Mouse (Mus musculus) MEL (cell line): ENCODE measurements at regions not wholly inside any gene's neighbourhood (a gene's known extent, or its start where the extent isn't known, plus 50 kb on each side); places are given as distances from the start of the nearest gene placed in this dataset.

ENCODE experiments used
- DNase-seq: peaks from one replicate; pipeline ENCODE4 v3.0.0; 2011; ENCODE audit warnings: low read depth, low spot score
- H3K27ac ChIP-seq: 2 replicates; pipeline ENCODE4 v1.5.1; 2012; ENCODE audit warnings: low read depth, mild to moderate bottlenecking, control low read depth, low read length, moderate library complexity; ENCODE audit not compliant: control insufficient read depth
- H3K27me3 ChIP-seq, 2 experiments: fragments of 150-350 bp in 1 of 2; sonication (generic) in 1 of 2; 2 replicates each; pipeline ENCODE4 v1.6.1; 2012; ENCODE audit warnings: low read length in 2 of 2, mild to moderate bottlenecking in 2 of 2, improper control_type of control experiment in 1 of 2, moderate library complexity in 1 of 2; ENCODE audit not compliant: insufficient read depth in 2 of 2, control insufficient read depth in 1 of 2
- H3K36me3 ChIP-seq, 2 experiments: 2 replicates each; pipeline ENCODE4 v1.6.1; 2012 to 2014; ENCODE audit warnings: low read length in 2 of 2, improper control_type of control experiment in 1 of 2, inconsistent platforms in 1 of 2, mild to moderate bottlenecking in 1 of 2; ENCODE audit not compliant: insufficient read depth in 2 of 2, control insufficient read depth in 1 of 2
- H3K4me1 ChIP-seq, 2 experiments: fragments of 150-350 bp in 1 of 2; sonication (generic) in 1 of 2; 2 replicates each; pipeline ENCODE4 v1.6.1; 2012; ENCODE audit warnings: low read length in 2 of 2, improper control_type of control experiment in 1 of 2, mild to moderate bottlenecking in 1 of 2; ENCODE audit not compliant: insufficient read depth in 2 of 2, control insufficient read depth in 1 of 2
- H3K4me3 ChIP-seq, 2 experiments: fragments of 150-350 bp in 1 of 2; sonication (generic) in 1 of 2; 2 replicates each; pipeline ENCODE4 v1.5.1; 2012; ENCODE audit warnings: low read depth in 2 of 2, low read length in 2 of 2, mild to moderate bottlenecking in 2 of 2, moderate library complexity in 2 of 2, control low read depth in 1 of 2, improper control_type of control experiment in 1 of 2; ENCODE audit not compliant: control insufficient read depth in 1 of 2, insufficient read depth in 1 of 2
- H3K79me2 ChIP-seq: 2 replicates; pipeline ENCODE4 v1.6.1; 2012; ENCODE audit warnings: mild to moderate bottlenecking, low read length, moderate library complexity; ENCODE audit not compliant: control insufficient read depth, poor library complexity, insufficient read depth
- H3K9ac ChIP-seq: 2 replicates; pipeline ENCODE4 v1.6.1; 2012; ENCODE audit warnings: low read depth, mild to moderate bottlenecking, control low read depth, low read length, moderate library complexity; ENCODE audit not compliant: control insufficient read depth, poor library complexity, severe bottlenecking
- H3K9me3 ChIP-seq: fragments of 150-350 bp; sonication (generic); replicated peaks from 2 replicates; pipeline ENCODE4 v1.6.1; 2012; ENCODE audit warnings: mild to moderate bottlenecking, low read length, improper control_type of control experiment, moderate library complexity; ENCODE audit not compliant: insufficient read depth
- CHD1 ChIP-seq: IDR thresholded peaks from 2 replicates; pipeline ENCODE4 v1.6.1; 2012; ENCODE audit warnings: low read depth, mild to moderate bottlenecking, inconsistent platforms, low read length, improper control_type of control experiment
- GABPA ChIP-seq: IDR thresholded peaks from 2 replicates; pipeline ENCODE4 v1.6.1; 2012; ENCODE audit warnings: low read depth, mild to moderate bottlenecking, inconsistent platforms, low read length, improper control_type of control experiment, moderate library complexity
- GATA1 ChIP-seq: IDR thresholded peaks from 2 replicates; pipeline ENCODE4 v1.6.1; 2011; ENCODE audit warnings: low read depth, low read length, improper control_type of control experiment
- MAFK ChIP-seq: IDR thresholded peaks from 2 replicates; pipeline ENCODE4 v1.6.1; 2011; ENCODE audit warnings: low read depth, mild to moderate bottlenecking, low read length, improper control_type of control experiment, borderline replicate concordance
- MYB ChIP-seq: IDR thresholded peaks from 2 replicates; pipeline ENCODE4 v1.6.1; 2011; ENCODE audit warnings: mild to moderate bottlenecking, low read depth, low read length, improper control_type of control experiment
- NELFE ChIP-seq: IDR thresholded peaks from 2 replicates; pipeline ENCODE4 v1.6.1; 2011; ENCODE audit warnings: low read depth, low read length, improper control_type of control experiment
- NRF1 ChIP-seq: IDR thresholded peaks from 2 replicates; pipeline ENCODE4 v1.6.1; 2014; ENCODE audit warnings: low read depth, mild to moderate bottlenecking, inconsistent platforms, low read length, improper control_type of control experiment, moderate library complexity; ENCODE audit not compliant: poor library complexity, insufficient read depth, severe bottlenecking
- POLR2A ChIP-seq, 2 experiments: IDR thresholded peaks; 2 replicates each; pipeline ENCODE4 v1.6.1; 2011 to 2012; ENCODE audit warnings: low read length in 2 of 2, mild to moderate bottlenecking in 2 of 2, control low read depth in 1 of 2, improper control_type of control experiment in 1 of 2, low read depth in 1 of 2, moderate library complexity in 1 of 2; ENCODE audit not compliant: control insufficient read depth in 1 of 2, insufficient read depth in 1 of 2, poor library complexity in 1 of 2
- RCOR1 ChIP-seq: IDR thresholded peaks from 2 replicates; pipeline ENCODE4 v1.6.1; 2012; ENCODE audit warnings: low read depth, mild to moderate bottlenecking, inconsistent platforms, low read length, improper control_type of control experiment
- SMC3 ChIP-seq: IDR thresholded peaks from 2 replicates; pipeline ENCODE4 v1.6.1; 2011; ENCODE audit warnings: low read depth, low read length, improper control_type of control experiment
- TAL1 ChIP-seq: IDR thresholded peaks from 2 replicates; pipeline ENCODE4 v1.6.1; 2012; ENCODE audit warnings: mild to moderate bottlenecking, inconsistent platforms, low read length, moderate library complexity, mixed read lengths
- USF1 ChIP-seq: IDR thresholded peaks from 2 replicates; pipeline ENCODE4 v1.6.1; 2014; ENCODE audit warnings: low read depth, mild to moderate bottlenecking, inconsistent platforms, low read length, improper control_type of control experiment, moderate library complexity
- ZC3H11A ChIP-seq: IDR thresholded peaks from 2 replicates; pipeline ENCODE4 v1.6.1; 2012; ENCODE audit warnings: low read depth, mild to moderate bottlenecking, inconsistent platforms, low read length, improper control_type of control experiment
- ZKSCAN1 ChIP-seq: IDR thresholded peaks from 2 replicates; pipeline ENCODE4 v1.6.1; 2012; ENCODE audit warnings: low read depth, mild to moderate bottlenecking, inconsistent platforms, low read length, improper control_type of control experiment, moderate library complexity
- ZMIZ1 ChIP-seq: IDR thresholded peaks from 2 replicates; pipeline ENCODE4 v1.6.1; 2012; ENCODE audit warnings: low read depth, mild to moderate bottlenecking, inconsistent platforms, low read length, improper control_type of control experiment, moderate library complexity

DNA sequence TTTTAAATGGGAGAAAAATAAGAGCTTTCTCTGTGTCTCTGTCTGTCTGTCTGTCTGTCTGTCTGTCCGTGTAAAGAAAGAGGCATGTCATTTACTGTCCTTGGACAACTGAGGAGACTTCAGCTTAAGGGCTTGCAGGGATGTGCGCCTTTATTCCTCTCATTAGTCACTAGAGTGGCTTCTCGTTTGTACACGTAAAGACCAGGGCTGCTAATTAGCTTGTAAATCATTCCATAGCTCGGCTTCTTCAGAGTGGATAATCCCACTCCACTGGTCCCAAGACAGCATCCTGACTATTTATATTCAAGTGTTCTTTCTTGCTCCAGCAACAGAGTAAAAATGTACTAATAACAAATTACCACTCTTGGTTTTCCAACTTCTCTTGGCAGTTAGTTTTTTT, 104.1 kb upstream of the Rgs17 start:
- no peaks in the 10 kb centered on the region for H3K9me3 ChIP-seq
- DNase-seq, result no peak
- H3K27ac ChIP-seq, result no peak overlapping the region
- no peaks in the 10 kb centered on the region for H3K4me1 ChIP-seq
- no peak overlapping the region for H3K4me3 ChIP-seq
- H3K79me2 ChIP-seq, result no peaks in the 10 kb centered on the region
- H3K36me3 ChIP-seq, result no peaks in the 10 kb centered on the region
- no peaks in the 10 kb centered on the region for H3K27me3 ChIP-seq
- no peak overlapping the region for H3K9ac ChIP-seq
- TF ChIP-seq ZMIZ1, result no peak
- no peak for TF ChIP-seq USF1
- no peak for TF ChIP-seq NELFE
- TF ChIP-seq NRF1, result no peak
- no peak for TF ChIP-seq SMC3

DNA sequence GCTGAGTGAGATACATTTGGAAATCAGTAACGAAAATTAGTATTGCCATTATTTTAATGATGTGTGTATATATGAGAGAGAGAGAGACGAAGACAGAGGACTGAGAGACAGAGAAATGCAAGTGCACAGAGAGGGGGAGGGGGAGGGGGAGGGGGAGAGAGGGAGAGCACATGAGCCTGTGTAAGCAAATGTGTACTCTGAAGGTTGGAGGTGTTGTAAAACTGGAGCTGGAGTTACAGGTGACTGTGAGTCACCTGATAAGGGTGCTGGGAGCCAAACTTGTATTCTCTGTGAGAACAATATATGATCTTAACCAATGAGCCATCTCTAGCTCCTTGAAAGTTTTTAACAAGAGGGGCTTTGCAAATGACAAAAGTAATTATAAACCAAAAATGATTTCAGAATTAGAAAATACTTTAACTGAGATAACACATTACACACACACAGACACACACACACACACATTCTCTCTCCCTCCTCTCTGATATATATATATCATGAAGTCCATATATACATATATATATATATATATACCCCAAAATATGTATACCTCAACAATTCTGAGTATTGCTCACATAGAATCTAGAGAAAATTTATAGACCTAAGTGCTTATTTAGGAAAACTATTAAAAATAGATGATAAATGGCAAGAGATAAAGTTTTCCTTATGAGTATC, 100.5 kb upstream of the Rgs17 start:
- Histone ChIP-seq H3K79me2 (no peaks in the 10 kb centered on the region), H3K36me3 (no peaks in the 10 kb centered on the region), H3K27ac (no peak overlapping the region), H3K4me1 (no peaks in the 10 kb centered on the region), H3K27me3 (no peaks in the 10 kb centered on the region), H3K4me3 (no peak overlapping the region), H3K9me3 (no peaks in the 10 kb centered on the region), H3K9ac (no peak overlapping the region)
- DNase-seq, result no peak
- no peak for TF ChIP-seq RCOR1
- TF ChIP-seq ZC3H11A, result no peak
- TF ChIP-seq CHD1, result no peak
- TF ChIP-seq POLR2A (IDR thresholded peaks at IDR 0.05; ENCODE audit: control insufficient read depth in 1 of 2, insufficient read depth in 1 of 2, low read depth in 1 of 2, low read length in 2 of 2, poor library complexity in 1 of 2), result no peak
- no peak for TF ChIP-seq MAFK
- TF ChIP-seq GATA1, result no peak

DNA sequence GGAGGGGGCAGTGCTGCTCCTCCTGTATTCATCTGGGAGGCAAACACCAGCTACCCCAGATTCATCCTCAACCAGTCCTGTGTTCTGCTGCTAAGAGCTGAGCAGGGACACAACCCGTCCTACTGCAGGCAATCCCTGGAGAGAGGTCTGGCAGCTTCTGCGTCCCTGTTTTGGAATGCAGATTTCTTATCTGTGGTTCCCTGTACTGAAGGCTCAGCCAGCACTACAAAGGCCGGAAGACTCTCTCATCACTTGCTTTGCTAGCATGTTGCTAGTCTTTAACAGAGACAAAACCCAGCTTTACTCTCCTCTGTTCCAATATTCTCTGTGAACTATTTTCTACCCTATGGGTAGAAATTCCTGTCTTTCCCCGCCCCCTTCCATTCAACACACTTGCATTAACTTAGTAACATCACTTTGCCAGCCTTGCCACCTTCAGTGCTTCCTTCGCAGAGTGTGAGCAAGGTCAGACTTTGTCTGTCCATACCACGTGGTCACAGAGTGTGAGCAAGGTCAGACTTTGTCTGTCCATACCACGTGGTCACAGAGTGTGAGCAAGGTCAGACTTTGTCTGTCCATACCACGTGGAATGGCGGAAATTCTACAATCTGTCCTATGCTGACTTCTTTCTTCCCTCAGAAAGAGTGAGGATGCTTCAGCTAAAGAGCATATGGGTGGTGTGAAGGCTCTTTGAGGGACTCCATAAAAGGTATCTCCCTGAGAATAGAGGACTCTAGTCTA, 98.9 kb upstream of the Rgs17 start:
- H3K36me3 ChIP-seq, result no peaks in the 10 kb centered on the region
- no peak overlapping the region for H3K27ac ChIP-seq
- no peaks in the 10 kb centered on the region for H3K4me1 ChIP-seq
- no peak overlapping the region for H3K4me3 ChIP-seq
- no peaks in the 10 kb centered on the region for H3K27me3 ChIP-seq
- no peaks in the 10 kb centered on the region for H3K79me2 ChIP-seq
- no peak for DNase-seq
- H3K9ac ChIP-seq, result no peak overlapping the region
- no peaks in the 10 kb centered on the region for H3K9me3 ChIP-seq
- TF ChIP-seq MAFK (no peak), GATA1 (no peak), GABPA (no peak), TAL1 (no peak), MYB (no peak), ZKSCAN1 (no peak)
- TF ChIP-seq, all 39 proteins: peak for 0
